Comparison of ENCODE assay signal across 8 mouse cellular contexts in genomic region chr16:8636867-8637216, GRCm38 (mm10). TPM values are rescaled to one million over a fixed set of nuclear protein-coding genes. Genes with fewer than 3 reads are reported as not detected.
A peak's percentile ranks its signal among the peaks of the same experiment; 100 is the strongest.
DNase-seq lines count a peak whose midpoint lies in the region; ATAC-seq and TF ChIP-seq lines count a peak whose summit lies in the region.

No protein-coding gene starts in this region.

- no peaks in the 10 kb centered on the region for H3K27me3 ChIP-seq in thymus, adult 2 months (ENCODE audit: control insufficient read depth, insufficient read depth, low read length)
- H3K27me3 ChIP-seq in limb, embryonic 14.5 days (ENCODE audit: control insufficient read depth, insufficient read depth, low read length) = no peaks in the 10 kb centered on the region
- no peaks in the 10 kb centered on the region for H3K27me3 ChIP-seq in neural tube, embryonic 13.5 days

- no peak for TF ChIP-seq POLR2A in thymus, adult 2 months (IDR thresholded peaks at IDR 0.05; ENCODE audit: control insufficient read depth, extremely low read depth, insufficient read depth, low read length, poor library complexity)
- TF ChIP-seq POLR2A in limb, embryonic 14.5 days (IDR thresholded peaks at IDR 0.05; ENCODE audit: borderline replicate concordance, extremely low read depth, insufficient read depth, insufficient read length) = no peak

- WGBS in thymus, adult 2 months = 1% methylated on average over 13 of the region's 13 CpGs
- 0% methylated on average over 13 of the region's 13 CpGs for WGBS in limb, embryonic 14.5 days
- WGBS in neural tube, embryonic 13.5 days = 0% methylated on average over 13 of the region's 13 CpGs

- peak overlapping the region; percentile 64 for H3K27ac ChIP-seq in thymus, adult 2 months (ENCODE audit: control insufficient read depth, insufficient read depth, low read length)
- H3K27ac ChIP-seq in limb, embryonic 14.5 days (replicated peaks; ENCODE audit: low read depth, low read length) = peak overlapping the region; percentile 79
- peak overlapping the region; percentile 83 for H3K27ac ChIP-seq in neural tube, embryonic 13.5 days (replicated peaks)

- no peak for TF ChIP-seq CTCF in thymus, adult 2 months (IDR thresholded peaks at IDR 0.05; ENCODE audit: borderline replicate concordance, control insufficient read depth, extremely low read depth, insufficient read depth, low read length, poor library complexity)

- peak; percentile 4; the same call in 1 of the 2 replicates for ATAC-seq in limb, embryonic 14.5 days (ENCODE audit: low FRiP score, low read depth)
- peak; percentile 23; the same call in 1 of the 2 replicates for ATAC-seq in neural tube, embryonic 13.5 days (ENCODE audit: low read depth)

- peaks cover 25% of the 10 kb centered on the region for H3K4me1 ChIP-seq in thymus, adult 2 months (replicated peaks; ENCODE audit: control insufficient read depth, insufficient read depth, low read length)
- H3K4me1 ChIP-seq in limb, embryonic 14.5 days (ENCODE audit: control insufficient read depth, insufficient read depth, low read length) = peaks cover 9% of the 10 kb centered on the region
- peaks cover 31% of the 10 kb centered on the region for H3K4me1 ChIP-seq in neural tube, embryonic 13.5 days (replicated peaks)

- peak overlapping the region; percentile 67 for H3K9ac ChIP-seq in limb, embryonic 14.5 days (ENCODE audit: low read depth, low read length, severe bottlenecking)
- H3K9ac ChIP-seq in neural tube, embryonic 13.5 days = peak overlapping the region; percentile 84

- H3K36me3 ChIP-seq in thymus, adult 2 months (ENCODE audit: control insufficient read depth, insufficient read depth, low read length) = no peaks in the 10 kb centered on the region
- H3K36me3 ChIP-seq in limb, embryonic 14.5 days (ENCODE audit: control insufficient read depth, insufficient read depth, low read length) = peaks cover 28% of the 10 kb centered on the region
- H3K36me3 ChIP-seq in neural tube, embryonic 13.5 days = peaks cover 19% of the 10 kb centered on the region

- H3K4me2 ChIP-seq in limb, embryonic 14.5 days (replicated peaks; ENCODE audit: low read depth, low read length, severe bottlenecking) = peak overlapping the region; percentile 83
- H3K4me2 ChIP-seq in neural tube, embryonic 13.5 days = peak overlapping the region; percentile 96

- H3K4me3 ChIP-seq in thymus, adult 2 months (ENCODE audit: control insufficient read depth, insufficient read depth, low read length) = peak overlapping the region; percentile 97
- H3K4me3 ChIP-seq in limb, embryonic 14.5 days (replicated peaks; ENCODE audit: low read length) = peak overlapping the region; percentile 80
- peak overlapping the region; percentile 83 for H3K4me3 ChIP-seq in neural tube, embryonic 13.5 days

- no peaks in the 10 kb centered on the region for H3K9me3 ChIP-seq in limb, embryonic 14.5 days (ENCODE audit: control insufficient read depth, low read length)
- H3K9me3 ChIP-seq in neural tube, embryonic 13.5 days = no peaks in the 10 kb centered on the region

- DNase-seq in adrenal gland, postnatal 25 days = peak; percentile 13
- DNase-seq in adrenal gland, postnatal 4 days (ENCODE audit: low spot score in 2 of 2) = no peak
- no peak for DNase-seq in thymus, adult 2 months
- no peak for DNase-seq in thymus, postnatal 14 days
- DNase-seq in limb, embryonic 14.5 days (ENCODE audit: low spot score) = no peak
- no peak for DNase-seq in ovary, postnatal 14 days (ENCODE audit: low spot score)
- no peak for DNase-seq in frontal cortex, postnatal 25 days (ENCODE audit: low spot score in 2 of 2)

RNA-seq across cellular contexts. Expression of gene Pmm2, which starts 0.6 kb away (rescaled TPM):
- total RNA-seq in adrenal gland, postnatal 25 days (2021) = 64.6 and 66.8 TPM in 2 replicates
- total RNA-seq in adrenal gland, postnatal 4 days (2021) = 10 to 100 TPM; 78.2 to 82.1 TPM
- 110 and 116 TPM in 2 replicates for polyA plus RNA-seq in thymus, adult 2 months (2012; rRNA removed)
- polyA plus RNA-seq in limb, embryonic 14.5 days (2012; rRNA removed) = 61.0 and 68.5 TPM in 2 replicates
- 46.1 and 47.9 TPM in 2 replicates for polyA plus RNA-seq in limb, embryonic 14.5 days (2014; fragmentation: Nextera tagmentation; extraction: Ambion mirVana)
- 37.0 and 43.3 TPM in 2 replicates for polyA plus RNA-seq in neural tube, embryonic 13.5 days (2015; fragmentation: Nextera tagmentation; extraction: Ambion mirVana)

RNA-seq across cellular contexts. Expression of gene Tmem186, which starts 0.7 kb away (rescaled TPM):
- 22.7 and 23.9 TPM in 2 replicates for total RNA-seq in adrenal gland, postnatal 25 days (2021)
- 10 to 100 TPM; 18.2 to 20.8 TPM for total RNA-seq in adrenal gland, postnatal 4 days (2021)
- 18.5 and 20.8 TPM in 2 replicates for polyA plus RNA-seq in thymus, adult 2 months (2012; rRNA removed)
- 17.4 and 18.6 TPM in 2 replicates for polyA plus RNA-seq in limb, embryonic 14.5 days (2012; rRNA removed)
- 13.0 and 15.3 TPM in 2 replicates for polyA plus RNA-seq in limb, embryonic 14.5 days (2014; fragmentation: Nextera tagmentation; extraction: Ambion mirVana)
- 19.0 and 20.6 TPM in 2 replicates for polyA plus RNA-seq in neural tube, embryonic 13.5 days (2015; fragmentation: Nextera tagmentation; extraction: Ambion mirVana)

RNA-seq across cellular contexts. Expression of gene Carhsp1, which starts 35.1 kb away (rescaled TPM):
- total RNA-seq in adrenal gland, postnatal 25 days (2021) = 91.2 and 94.1 TPM in 2 replicates
- 10 to 100 TPM; 78.2 to 81.1 TPM for total RNA-seq in adrenal gland, postnatal 4 days (2021)
- 42.0 and 47.4 TPM in 2 replicates for polyA plus RNA-seq in thymus, adult 2 months (2012; rRNA removed)
- 60.7 and 62.1 TPM in 2 replicates for polyA plus RNA-seq in limb, embryonic 14.5 days (2012; rRNA removed)
- 29.9 and 34.0 TPM in 2 replicates for polyA plus RNA-seq in limb, embryonic 14.5 days (2014; fragmentation: Nextera tagmentation; extraction: Ambion mirVana)
- polyA plus RNA-seq in neural tube, embryonic 13.5 days (2015; fragmentation: Nextera tagmentation; extraction: Ambion mirVana) = 225 and 243 TPM in 2 replicates

RNA-seq across cellular contexts. Expression of gene Gm5767, which starts 43.7 kb away (rescaled TPM):
- total RNA-seq in adrenal gland, postnatal 25 days (2021) = not detected in 2 replicates
- not detected for total RNA-seq in adrenal gland, postnatal 4 days (2021)
- 1.1 TPM in 1 of 2 replicates, not detected in the other for polyA plus RNA-seq in thymus, adult 2 months (2012; rRNA removed)
- not detected in 2 replicates for polyA plus RNA-seq in limb, embryonic 14.5 days (2012; rRNA removed)
- 0.33 TPM in 1 of 2 replicates, not detected in the other for polyA plus RNA-seq in limb, embryonic 14.5 days (2014; fragmentation: Nextera tagmentation; extraction: Ambion mirVana)
- polyA plus RNA-seq in neural tube, embryonic 13.5 days (2015; fragmentation: Nextera tagmentation; extraction: Ambion mirVana) = not detected in 2 replicates
